Mouse (Mus musculus) MEL (cell line): ENCODE data around the gene Ppfia4. TPM values are rescaled to one million over a fixed set of nuclear protein-coding genes. Genes with fewer than 3 reads are reported as not detected.

Source experiments
- DNase-seq: peaks from one replicate; pipeline ENCODE4 v3.0.0; 2011; ENCODE audit warnings: low read depth, low spot score
- H3K27ac ChIP-seq: 2 replicates; pipeline ENCODE4 v1.5.1; 2012; ENCODE audit warnings: low read depth, mild to moderate bottlenecking, control low read depth, low read length, moderate library complexity; ENCODE audit not compliant: control insufficient read depth
- H3K27me3 ChIP-seq, 2 experiments: fragments of 150-350 bp in 1 of 2; sonication (generic) in 1 of 2; 2 replicates each; pipeline ENCODE4 v1.6.1; 2012; ENCODE audit warnings: low read length in 2 of 2, mild to moderate bottlenecking in 2 of 2, improper control_type of control experiment in 1 of 2, moderate library complexity in 1 of 2; ENCODE audit not compliant: insufficient read depth in 2 of 2, control insufficient read depth in 1 of 2
- H3K36me3 ChIP-seq, 2 experiments: 2 replicates each; pipeline ENCODE4 v1.6.1; 2012 to 2014; ENCODE audit warnings: low read length in 2 of 2, improper control_type of control experiment in 1 of 2, inconsistent platforms in 1 of 2, mild to moderate bottlenecking in 1 of 2; ENCODE audit not compliant: insufficient read depth in 2 of 2, control insufficient read depth in 1 of 2
- H3K4me1 ChIP-seq, 2 experiments: fragments of 150-350 bp in 1 of 2; sonication (generic) in 1 of 2; 2 replicates each; pipeline ENCODE4 v1.6.1; 2012; ENCODE audit warnings: low read length in 2 of 2, improper control_type of control experiment in 1 of 2, mild to moderate bottlenecking in 1 of 2; ENCODE audit not compliant: insufficient read depth in 2 of 2, control insufficient read depth in 1 of 2
- H3K4me3 ChIP-seq, 2 experiments: fragments of 150-350 bp in 1 of 2; sonication (generic) in 1 of 2; 2 replicates each; pipeline ENCODE4 v1.5.1; 2012; ENCODE audit warnings: low read depth in 2 of 2, low read length in 2 of 2, mild to moderate bottlenecking in 2 of 2, moderate library complexity in 2 of 2, control low read depth in 1 of 2, improper control_type of control experiment in 1 of 2; ENCODE audit not compliant: control insufficient read depth in 1 of 2, insufficient read depth in 1 of 2
- H3K79me2 ChIP-seq: 2 replicates; pipeline ENCODE4 v1.6.1; 2012; ENCODE audit warnings: mild to moderate bottlenecking, low read length, moderate library complexity; ENCODE audit not compliant: control insufficient read depth, poor library complexity, insufficient read depth
- H3K9ac ChIP-seq: 2 replicates; pipeline ENCODE4 v1.6.1; 2012; ENCODE audit warnings: low read depth, mild to moderate bottlenecking, control low read depth, low read length, moderate library complexity; ENCODE audit not compliant: control insufficient read depth, poor library complexity, severe bottlenecking
- H3K9me3 ChIP-seq: fragments of 150-350 bp; sonication (generic); replicated peaks from 2 replicates; pipeline ENCODE4 v1.6.1; 2012; ENCODE audit warnings: mild to moderate bottlenecking, low read length, improper control_type of control experiment, moderate library complexity; ENCODE audit not compliant: insufficient read depth
- CHD2 ChIP-seq: IDR thresholded peaks from 2 replicates; pipeline ENCODE4 v1.6.1; 2011; ENCODE audit warnings: low read length, improper control_type of control experiment
- CTCF ChIP-seq, 3 experiments: IDR thresholded peaks in 2 of 3; conservative IDR thresholded peaks in 1 of 3; 2 replicates each; pipeline ENCODE4 v1.5.1; 2011 to 2012; ENCODE audit warnings: low read length in 3 of 3, low read depth in 2 of 3, mild to moderate bottlenecking in 2 of 3, improper control_type of control experiment in 1 of 3, inconsistent platforms in 1 of 3, mixed read lengths in 1 of 3, moderate library complexity in 1 of 3; ENCODE audit not compliant: control insufficient read depth in 1 of 3, insufficient read depth in 1 of 3, poor library complexity in 1 of 3, severe bottlenecking in 1 of 3
- E2F4 ChIP-seq: IDR thresholded peaks from 2 replicates; pipeline ENCODE4 v1.6.1; 2011; ENCODE audit warnings: low read depth, low read length, improper control_type of control experiment, borderline replicate concordance
- ELF1 ChIP-seq: IDR thresholded peaks from 2 replicates; pipeline ENCODE4 v1.6.1; 2014; ENCODE audit warnings: low read depth, mild to moderate bottlenecking, inconsistent platforms, low read length, improper control_type of control experiment, moderate library complexity
- EP300 ChIP-seq, 2 experiments: IDR thresholded peaks; 2 replicates each; pipeline ENCODE4 v1.6.1; 2011; ENCODE audit warnings: improper control_type of control experiment in 2 of 2, low read length in 2 of 2, low read depth in 1 of 2, mild to moderate bottlenecking in 1 of 2
- ETS1 ChIP-seq: IDR thresholded peaks from 2 replicates; pipeline ENCODE4 v1.6.1; 2012; ENCODE audit warnings: low read depth, mild to moderate bottlenecking, inconsistent platforms, low read length, improper control_type of control experiment, moderate library complexity
- GABPA ChIP-seq: IDR thresholded peaks from 2 replicates; pipeline ENCODE4 v1.6.1; 2012; ENCODE audit warnings: low read depth, mild to moderate bottlenecking, inconsistent platforms, low read length, improper control_type of control experiment, moderate library complexity
- HCFC1 ChIP-seq: IDR thresholded peaks from 2 replicates; pipeline ENCODE4 v1.6.1; 2012; ENCODE audit warnings: low read depth, mild to moderate bottlenecking, inconsistent platforms, low read length, improper control_type of control experiment, moderate library complexity
- JUND ChIP-seq: IDR thresholded peaks from 2 replicates; pipeline ENCODE4 v1.6.1; 2011; ENCODE audit warnings: low read depth, mild to moderate bottlenecking, improper control_type of control experiment, low read length
- KAT2A ChIP-seq: conservative IDR thresholded peaks from 2 replicates; pipeline ENCODE4 v1.6.1; 2012; ENCODE audit warnings: low read depth, low read length, improper control_type of control experiment, inconsistent platforms
- MAZ ChIP-seq: IDR thresholded peaks from 2 replicates; pipeline ENCODE4 v1.6.1; 2012; ENCODE audit warnings: low read depth, mild to moderate bottlenecking, inconsistent platforms, low read length, improper control_type of control experiment
- MEF2A ChIP-seq: IDR thresholded peaks from 2 replicates; pipeline ENCODE4 v1.6.1; 2014; ENCODE audit warnings: low read depth, mild to moderate bottlenecking, inconsistent platforms, low read length, improper control_type of control experiment; ENCODE audit not compliant: poor library complexity, insufficient replicate concordance, severe bottlenecking; ENCODE audit errors: extremely low read depth
- MXI1 ChIP-seq: IDR thresholded peaks from 2 replicates; pipeline ENCODE4 v1.6.1; 2011; ENCODE audit warnings: mild to moderate bottlenecking, low read depth, low read length, improper control_type of control experiment
- MYB ChIP-seq: IDR thresholded peaks from 2 replicates; pipeline ENCODE4 v1.6.1; 2011; ENCODE audit warnings: mild to moderate bottlenecking, low read depth, low read length, improper control_type of control experiment
- NELFE ChIP-seq: IDR thresholded peaks from 2 replicates; pipeline ENCODE4 v1.6.1; 2011; ENCODE audit warnings: low read depth, low read length, improper control_type of control experiment
- POLR2A ChIP-seq, 2 experiments: IDR thresholded peaks; 2 replicates each; pipeline ENCODE4 v1.6.1; 2011 to 2012; ENCODE audit warnings: low read length in 2 of 2, mild to moderate bottlenecking in 2 of 2, control low read depth in 1 of 2, improper control_type of control experiment in 1 of 2, low read depth in 1 of 2, moderate library complexity in 1 of 2; ENCODE audit not compliant: control insufficient read depth in 1 of 2, insufficient read depth in 1 of 2, poor library complexity in 1 of 2
- POLR2AphosphoS2 ChIP-seq: IDR thresholded peaks from 2 replicates; pipeline ENCODE4 v1.6.1; 2011; ENCODE audit warnings: low read length, improper control_type of control experiment
- RAD21 ChIP-seq: IDR thresholded peaks from 2 replicates; pipeline ENCODE4 v1.6.1; 2011; ENCODE audit warnings: mild to moderate bottlenecking, low read depth, low read length, improper control_type of control experiment
- RCOR1 ChIP-seq: IDR thresholded peaks from 2 replicates; pipeline ENCODE4 v1.6.1; 2012; ENCODE audit warnings: low read depth, mild to moderate bottlenecking, inconsistent platforms, low read length, improper control_type of control experiment
- SIN3A ChIP-seq: IDR thresholded peaks from 2 replicates; pipeline ENCODE4 v1.6.1; 2012; ENCODE audit warnings: low read length, improper control_type of control experiment, inconsistent platforms
- SMC3 ChIP-seq: IDR thresholded peaks from 2 replicates; pipeline ENCODE4 v1.6.1; 2011; ENCODE audit warnings: low read depth, low read length, improper control_type of control experiment
- TAL1 ChIP-seq: IDR thresholded peaks from 2 replicates; pipeline ENCODE4 v1.6.1; 2012; ENCODE audit warnings: mild to moderate bottlenecking, inconsistent platforms, low read length, moderate library complexity, mixed read lengths
- TBP ChIP-seq: IDR thresholded peaks from 2 replicates; pipeline ENCODE4 v1.8.0; 2011; ENCODE audit warnings: low read depth, low read length, improper control_type of control experiment
- TCF12 ChIP-seq: IDR thresholded peaks from 2 replicates; pipeline ENCODE4 v1.6.1; 2014; ENCODE audit warnings: low read depth, mild to moderate bottlenecking, inconsistent platforms, low read length, improper control_type of control experiment, moderate library complexity
- USF1 ChIP-seq: IDR thresholded peaks from 2 replicates; pipeline ENCODE4 v1.6.1; 2014; ENCODE audit warnings: low read depth, mild to moderate bottlenecking, inconsistent platforms, low read length, improper control_type of control experiment, moderate library complexity
- USF2 ChIP-seq, 2 experiments: IDR thresholded peaks; 2 replicates each; pipeline ENCODE4 v1.6.1; 2011 to 2012; ENCODE audit warnings: improper control_type of control experiment in 2 of 2, low read length in 2 of 2, borderline replicate concordance in 1 of 2, inconsistent platforms in 1 of 2, low read depth in 1 of 2, mild to moderate bottlenecking in 1 of 2; ENCODE audit not compliant: insufficient read depth in 1 of 2
- polyA plus RNA-seq, 2 experiments: library from polyadenylated mRNA; stranded (reverse) in 1 of 2; unstranded in 1 of 2; fragments of >175 nt in 1 of 2; fragments of >200 nt in 1 of 2; gene quantifications; 2 replicates each; pipeline versions ENCODE4 v1.2.1 to v1.2.4; 2012; ENCODE audit warnings: low replicate concordance in 2 of 2, low read depth in 1 of 2; ENCODE audit not compliant: insufficient read length in 2 of 2, insufficient read depth in 1 of 2, missing spikeins in 1 of 2
- total RNA-seq: library from RNA; depleted of rRNA; stranded (reverse); fragments of 300-350 nt; gene quantifications from 2 replicates; pipeline ENCODE4 v1.2.3, GENCODE M21; 2012

Ppfia4 gene
- total and polyA plus RNA-seq, 3 experiments = 0.11 TPM; not detected in 2

DNA sequence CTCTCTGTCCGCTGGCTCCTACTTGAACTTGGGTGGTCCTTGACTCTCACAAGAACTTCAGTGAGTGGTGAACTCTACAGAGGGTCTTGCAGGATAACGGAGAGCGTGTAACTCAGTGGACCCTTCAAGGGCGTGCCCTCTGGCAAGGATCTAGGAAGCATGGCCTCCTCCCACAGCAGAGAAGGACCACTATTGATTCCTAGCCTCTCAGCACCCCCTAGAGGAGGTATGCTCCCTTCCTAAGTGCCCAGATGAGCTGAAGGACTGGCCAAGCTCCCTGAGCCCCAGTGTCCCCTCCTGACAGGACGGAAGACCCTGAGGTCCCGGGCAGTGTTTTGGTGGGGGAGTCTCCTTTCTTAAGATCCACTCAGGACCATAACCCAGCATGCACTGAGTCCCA, 10.1 kb downstream of the Ppfia4 start:
- Histone ChIP-seq H3K27ac (no peak overlapping the region), H3K9ac (no peak overlapping the region), H3K4me3 (no peak overlapping the region), H3K9me3 (no peaks in the 10 kb centered on the region), H3K79me2 (no peaks in the 10 kb centered on the region), H3K4me1 (no peaks in the 10 kb centered on the region), H3K27me3 (no peaks in the 10 kb centered on the region; a peak in 1 of 4 replicates), H3K36me3 (no peaks in the 10 kb centered on the region)
- no peak for DNase-seq
- TF ChIP-seq TAL1 (no peak), RAD21 (peak; percentile 50), JUND (no peak), MEF2A (no peak), E2F4 (no peak), GABPA (no peak), SMC3 (peak; percentile 37), ETS1 (no peak), CTCF (IDR thresholded peaks at IDR 0.05 in 2 of 3, conservative IDR thresholded peaks at IDR 0.05 in 1 of 3; ENCODE audit: control insufficient read depth in 1 of 3, insufficient read depth in 1 of 3, low read depth in 2 of 3, low read length in 3 of 3, poor library complexity in 1 of 3, severe bottlenecking in 1 of 3) (peak in 2 of 3 experiments; percentile 11 to 49; a peak in 2 of 6 replicates), ELF1 (no peak), MXI1 (no peak)

DNA sequence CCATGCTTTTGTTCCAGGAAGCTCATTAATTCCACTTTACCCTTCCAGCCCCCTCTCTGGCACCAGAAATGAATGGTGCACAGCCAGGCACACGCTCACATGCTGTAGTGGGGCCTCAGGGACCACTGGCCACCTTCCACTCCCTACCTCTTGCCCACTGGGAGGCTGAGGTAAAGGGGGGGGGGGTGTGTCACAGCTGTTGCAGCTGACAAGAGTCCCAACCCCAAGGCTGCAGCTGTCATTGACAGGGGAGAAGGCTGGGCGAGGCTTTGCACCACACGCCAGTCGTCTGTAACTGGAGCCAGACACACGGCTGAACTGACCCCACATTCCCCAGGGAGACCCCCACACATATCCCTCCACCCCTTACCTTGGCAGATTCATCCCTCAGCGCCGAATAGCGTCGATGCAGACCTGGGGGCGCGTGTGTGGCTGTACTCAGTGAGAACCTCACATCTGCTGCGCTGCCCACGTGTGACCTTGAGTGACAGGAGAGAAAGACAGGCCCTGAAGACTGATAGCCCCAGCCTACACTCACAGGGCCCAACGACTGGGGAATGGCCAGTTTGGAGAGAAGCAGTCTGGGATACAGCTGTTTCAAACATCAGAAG, 11.9 kb downstream of the Ppfia4 start:
- Histone ChIP-seq H3K9me3 (no peaks in the 10 kb centered on the region), H3K79me2 (no peaks in the 10 kb centered on the region), H3K4me1 (no peaks in the 10 kb centered on the region), H3K36me3 (no peaks in the 10 kb centered on the region), H3K9ac (no peak overlapping the region), H3K27ac (no peak overlapping the region), H3K27me3 (no peaks in the 10 kb centered on the region; a peak in 1 of 4 replicates), H3K4me3 (no peak overlapping the region)
- DNase-seq = no peak
- TF ChIP-seq MAZ = no peak
- no peak for TF ChIP-seq ETS1
- no peak for TF ChIP-seq GABPA
- no peak for TF ChIP-seq USF2 (IDR thresholded peaks at IDR 0.05; ENCODE audit: borderline replicate concordance in 1 of 2, insufficient read depth in 1 of 2, low read depth in 1 of 2, low read length in 2 of 2)
- no peak for TF ChIP-seq HCFC1
- no peak for TF ChIP-seq NELFE
- no peak for TF ChIP-seq POLR2AphosphoS2
- TF ChIP-seq EP300 (IDR thresholded peaks at IDR 0.05; ENCODE audit: low read depth in 1 of 2, low read length in 2 of 2) = no peak
- TF ChIP-seq RCOR1 = no peak
- no peak for TF ChIP-seq SIN3A
- no peak for TF ChIP-seq POLR2A (IDR thresholded peaks at IDR 0.05; ENCODE audit: control insufficient read depth in 1 of 2, insufficient read depth in 1 of 2, low read depth in 1 of 2, low read length in 2 of 2, poor library complexity in 1 of 2)
- no peak for TF ChIP-seq TBP
- no peak for TF ChIP-seq TCF12
- TF ChIP-seq CHD2 = no peak
- TF ChIP-seq USF1 = no peak
- TF ChIP-seq MYB = no peak
- no peak for TF ChIP-seq MXI1
- no peak for TF ChIP-seq KAT2A
